Mouse (Mus musculus) embryonic fibroblast, embryonic 13.5 days (primary cell): ENCODE measurements around the gene Csrp3.

Experiments used
- CTCF ChIP-seq: IDR thresholded peaks from 2 replicates; pipeline ENCODE4 v1.5.1; 2011; ENCODE audit warnings: mild to moderate bottlenecking, control low read depth, low read length, moderate library complexity, borderline replicate concordance; ENCODE audit not compliant: insufficient read depth
- POLR2A ChIP-seq: IDR thresholded peaks from 2 replicates; pipeline ENCODE4 v1.6.1; 2011; ENCODE audit warnings: low read depth, mild to moderate bottlenecking, control low read depth, low read length, moderate library complexity

DNA sequence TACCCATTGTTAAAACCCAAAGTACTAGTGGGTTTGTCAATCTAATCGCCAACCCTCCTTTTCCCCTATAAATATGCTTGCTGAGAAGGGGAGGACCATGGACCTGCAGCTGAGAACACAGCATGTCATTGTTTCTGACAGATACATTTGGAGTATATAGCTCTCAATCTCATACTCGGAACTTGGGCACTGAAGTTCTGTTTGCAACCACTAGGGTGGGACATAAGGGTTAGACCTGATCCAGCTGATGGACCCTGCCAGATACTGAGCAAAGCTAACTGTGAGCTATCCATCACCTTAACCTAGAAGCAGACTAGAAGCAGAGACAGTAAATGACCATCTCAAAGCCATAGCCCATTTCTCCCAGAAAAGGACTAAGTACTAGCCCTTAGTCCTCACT lies 9.4 kb downstream of the Csrp3 start:
- TF ChIP-seq CTCF = no peak
- no peak for TF ChIP-seq POLR2A
